Mouse (Mus musculus) frontal cortex, postnatal 14 days (tissue): ENCODE results near the gene Ergic1.
A peak's percentile ranks its signal among the peaks of the same experiment; 100 is the strongest.

Source experiments
- DNase-seq, 2 experiments: peaks; one replicate each; pipeline ENCODE4 v3.0.0; 2022; ENCODE audit warnings: low spot score in 2 of 2

Gene Ergic1

DNA sequence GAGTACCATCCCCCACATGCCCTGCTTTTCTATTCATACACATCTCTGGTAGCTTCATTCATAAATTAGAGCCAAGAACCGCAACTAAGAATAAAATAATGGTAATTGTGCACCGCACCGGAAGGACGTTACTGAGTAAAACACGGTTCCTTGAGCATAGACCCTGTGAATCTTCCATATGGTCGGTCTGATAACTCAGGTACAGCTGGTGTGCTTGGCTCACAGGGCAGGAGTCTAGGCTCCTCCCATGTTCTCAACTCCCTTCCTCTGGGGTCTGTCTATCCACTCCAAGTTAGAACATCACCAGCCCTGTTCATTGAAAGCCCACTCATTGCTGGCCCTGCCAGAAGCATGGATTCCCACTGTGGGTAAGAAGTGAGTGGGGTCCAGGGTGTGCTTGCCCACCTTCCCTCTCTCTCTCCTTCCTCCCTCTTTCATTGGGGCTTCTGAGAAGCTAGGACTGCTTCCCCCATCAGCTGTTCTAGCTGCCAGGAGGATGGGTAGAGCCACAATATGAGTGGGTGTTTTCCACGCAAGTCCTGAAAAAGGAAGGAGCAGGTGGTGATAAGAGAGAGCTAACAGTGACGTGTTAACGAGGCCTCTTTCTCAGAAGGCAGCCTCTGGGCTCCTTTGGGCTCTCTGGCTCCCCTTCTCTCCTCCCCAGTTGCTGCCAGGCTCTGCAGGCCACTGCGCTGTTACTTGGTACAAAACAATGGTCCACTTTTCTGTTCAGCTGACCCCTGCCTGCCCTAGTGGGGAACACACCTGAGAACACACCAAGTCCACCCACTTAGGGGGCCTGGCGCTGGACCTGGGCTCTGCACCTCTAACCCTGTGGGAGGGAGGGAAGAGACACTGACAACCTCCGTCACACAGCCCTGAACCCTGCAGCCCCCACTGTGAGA, 14.7 kb downstream of the Ergic1 start:
- DNase-seq, result no peak

DNA sequence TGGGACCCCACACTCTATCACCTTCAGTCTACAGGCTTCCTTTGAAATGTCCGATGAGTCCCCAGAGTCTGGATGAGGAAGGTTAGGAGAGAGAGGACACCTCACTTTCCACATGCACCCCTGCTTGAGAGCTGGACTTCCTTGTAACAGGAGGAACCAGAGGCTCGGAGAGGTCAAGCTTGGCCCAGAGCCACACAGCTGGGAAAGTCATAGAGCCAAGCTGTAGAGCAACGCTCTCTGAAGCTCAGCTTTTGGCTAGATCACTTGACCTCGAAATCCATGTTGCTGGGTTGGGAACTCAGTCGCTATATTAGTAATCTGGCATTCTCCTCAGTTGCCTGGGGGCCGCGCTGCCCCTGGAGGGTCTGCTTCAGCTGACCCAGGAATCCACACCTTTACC, 15.5 kb downstream of the Ergic1 start:
- no peak for DNase-seq

DNA sequence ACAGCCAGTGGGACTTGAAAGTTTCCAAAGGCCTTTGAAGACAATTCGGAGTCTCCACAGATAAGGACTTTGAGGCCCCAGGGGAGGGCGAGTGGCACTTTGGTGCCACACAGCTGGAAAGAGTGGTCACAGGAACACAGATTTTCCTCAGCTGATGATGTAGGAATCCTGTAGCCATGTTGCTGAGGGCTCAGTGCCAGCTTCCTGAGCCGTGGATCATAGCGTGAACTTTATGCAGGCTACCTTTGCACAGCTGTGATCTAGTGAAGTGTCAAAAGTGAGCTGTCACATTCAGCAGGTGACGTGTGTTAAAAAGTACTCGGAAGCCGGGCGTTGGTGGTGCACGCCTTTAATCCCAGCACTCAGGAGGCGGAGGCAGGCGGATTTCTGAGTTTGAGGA, 16.0 kb downstream of the Ergic1 start:
- no peak for DNase-seq

DNA sequence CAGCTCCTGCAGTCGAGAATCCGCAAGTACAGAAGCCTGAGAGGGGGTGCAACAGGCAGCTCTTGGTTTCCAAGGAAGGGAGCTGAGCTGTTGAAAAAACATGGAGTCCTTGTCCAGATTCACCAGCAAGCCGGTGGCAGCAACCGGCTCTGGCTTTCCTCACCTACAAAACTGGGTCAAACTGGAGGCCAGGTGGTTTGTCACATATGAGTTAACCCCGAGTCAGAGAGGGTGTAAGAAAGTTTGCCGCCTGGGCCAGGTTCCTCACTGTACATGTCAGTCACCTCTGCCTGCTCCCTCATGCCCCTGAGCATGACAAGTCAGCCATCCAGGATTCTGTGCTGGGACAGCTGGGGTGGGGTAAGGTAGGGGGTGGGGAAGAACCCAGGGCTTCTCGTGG, 16.9 kb downstream of the Ergic1 start:
- no peak for DNase-seq

DNA sequence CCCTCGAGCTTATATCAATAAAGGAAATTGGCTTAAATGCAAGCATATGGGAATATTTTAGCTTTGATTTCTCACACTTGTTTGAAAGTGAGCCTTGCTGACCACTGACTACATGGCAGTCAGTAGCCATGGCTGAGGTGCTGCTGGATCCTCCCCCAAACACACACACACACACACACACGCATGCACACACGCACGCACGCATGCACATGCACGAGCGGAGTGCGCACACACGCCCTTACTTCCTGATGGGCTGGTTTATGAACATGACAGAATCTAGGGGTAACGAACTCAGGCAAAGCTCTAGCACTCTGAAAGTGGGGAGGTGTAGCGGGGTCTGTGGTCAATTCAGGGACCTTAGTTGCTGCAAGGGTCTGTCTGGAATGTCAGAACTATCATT, 17.5 kb downstream of the Ergic1 start:
- no peak for DNase-seq

DNA sequence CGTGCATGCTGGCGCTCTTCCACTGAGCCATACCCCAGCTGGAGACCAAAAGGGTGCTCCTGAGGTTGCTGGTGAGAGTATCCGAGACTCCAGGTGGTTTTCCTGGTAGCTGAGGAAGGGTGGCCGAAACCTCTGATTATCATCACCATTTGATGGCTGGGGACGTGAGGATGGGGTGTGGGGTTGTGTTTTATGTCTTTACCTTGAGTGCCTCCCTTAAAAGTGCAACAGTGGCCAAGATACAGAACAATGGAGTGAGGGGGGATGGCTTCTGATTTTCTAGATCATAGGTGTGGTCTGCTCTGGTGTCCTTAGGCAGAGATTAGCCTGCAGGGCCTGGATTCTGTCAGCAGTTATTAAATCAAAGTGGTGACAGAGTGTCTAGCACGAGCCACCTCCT, 18.1 kb downstream of the Ergic1 start:
- DNase-seq, result no peak

DNA sequence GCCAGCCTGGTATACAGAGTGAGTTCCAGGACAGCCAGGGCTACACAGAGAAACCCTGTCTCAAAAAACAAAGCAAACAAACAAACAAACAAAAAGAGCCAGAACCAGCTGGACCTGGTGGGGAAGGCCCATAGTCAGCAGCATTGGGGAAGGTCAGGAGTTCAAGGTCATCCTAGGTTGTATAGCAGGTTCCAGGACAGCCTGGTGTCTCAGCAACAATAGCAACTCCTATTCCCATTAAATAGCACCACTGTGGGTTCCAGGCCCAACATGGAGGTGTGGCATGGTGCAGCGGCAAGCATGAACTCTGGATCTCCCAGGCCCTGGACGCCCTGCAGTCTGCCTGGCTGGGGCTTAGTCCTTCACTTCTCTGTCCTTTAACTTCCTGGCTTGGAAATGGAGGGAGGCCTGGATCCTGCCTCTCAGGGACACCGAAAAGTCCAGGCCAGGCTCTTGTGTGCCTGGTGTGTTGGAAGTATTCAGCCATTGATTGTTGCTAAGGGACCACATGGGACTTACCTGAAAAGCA, 19.6 kb downstream of the Ergic1 start:
- no peak for DNase-seq

DNA sequence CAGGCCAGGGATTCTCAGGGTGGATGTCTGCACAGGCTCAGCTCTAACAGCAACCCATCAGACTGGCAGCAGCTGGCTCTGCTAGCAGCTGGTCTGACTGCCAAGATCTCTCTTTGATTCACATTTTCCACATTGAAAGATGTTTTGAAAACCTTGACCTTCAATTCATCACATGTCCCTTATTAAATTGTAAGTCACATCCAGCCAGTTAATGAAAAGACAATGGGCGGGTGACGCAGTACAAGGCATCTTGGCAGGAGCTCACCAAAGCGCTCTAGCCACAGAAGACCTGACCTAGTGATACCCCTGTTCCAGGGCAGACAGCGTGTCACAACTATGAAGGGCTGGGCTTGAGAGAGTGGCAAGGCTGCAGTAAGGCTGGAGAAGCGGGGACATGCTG, 21.0 kb downstream of the Ergic1 start:
- no peak for DNase-seq

DNA sequence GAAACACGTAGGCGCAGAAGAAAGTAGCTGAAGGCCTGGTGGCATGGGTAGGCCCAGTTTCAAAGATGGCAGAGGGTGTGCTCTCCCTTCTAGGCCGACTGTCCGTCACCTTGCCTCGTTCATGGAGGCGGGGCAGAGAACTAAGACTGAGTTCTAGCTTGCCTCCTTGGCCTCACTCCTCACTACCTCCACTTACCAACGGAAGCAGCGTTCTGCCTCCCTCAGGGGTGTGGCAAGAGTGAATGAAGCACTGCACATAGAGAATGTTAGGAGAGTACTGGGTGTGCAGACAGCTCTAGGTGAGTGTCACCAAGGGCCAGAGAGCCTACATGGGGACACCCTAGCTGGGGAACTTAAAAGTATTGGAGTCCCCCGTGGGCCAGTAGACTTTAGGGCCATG, 21.8 kb downstream of the Ergic1 start:
- DNase-seq, result no peak

DNA sequence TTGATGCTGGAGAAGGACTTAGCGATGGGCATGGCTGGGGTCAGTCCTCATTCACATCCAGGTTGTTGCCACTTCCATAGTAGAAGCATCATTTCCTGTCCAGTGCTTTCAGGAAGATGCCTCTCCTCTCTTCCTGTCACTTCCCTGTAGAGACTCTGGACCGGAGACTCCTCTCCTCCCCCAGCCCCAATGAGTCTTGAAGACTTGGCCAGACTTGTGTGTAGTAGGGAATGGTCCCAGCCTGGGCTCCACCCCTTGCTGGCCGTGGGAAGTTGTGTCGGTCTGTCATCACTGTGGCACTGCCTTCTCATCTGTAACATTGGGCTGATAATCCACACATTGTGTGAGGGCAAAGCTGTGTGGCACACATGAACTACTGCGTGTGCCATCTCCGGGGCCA, 22.3 kb downstream of the Ergic1 start:
- no peak for DNase-seq

DNA sequence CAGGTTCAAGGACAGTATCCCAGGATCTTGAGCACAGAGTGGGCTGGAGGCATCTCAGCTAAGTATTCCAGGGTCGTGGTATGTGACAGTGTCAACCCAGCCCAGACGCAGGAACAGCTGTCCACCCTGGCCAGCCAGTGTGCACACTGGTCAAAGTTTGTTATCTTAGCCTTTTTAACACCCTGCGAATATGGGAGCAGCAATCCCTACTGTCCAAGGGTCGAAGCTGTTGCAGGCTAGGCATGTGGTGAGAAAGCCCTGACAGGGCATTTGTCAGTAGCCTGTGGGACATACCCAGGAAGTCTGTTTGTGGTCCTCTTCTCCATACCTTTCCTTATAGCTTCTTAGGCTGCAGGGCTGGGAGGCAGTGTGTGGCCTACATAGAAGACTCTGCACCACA, 22.8 kb downstream of the Ergic1 start:
- no peak for DNase-seq

DNA sequence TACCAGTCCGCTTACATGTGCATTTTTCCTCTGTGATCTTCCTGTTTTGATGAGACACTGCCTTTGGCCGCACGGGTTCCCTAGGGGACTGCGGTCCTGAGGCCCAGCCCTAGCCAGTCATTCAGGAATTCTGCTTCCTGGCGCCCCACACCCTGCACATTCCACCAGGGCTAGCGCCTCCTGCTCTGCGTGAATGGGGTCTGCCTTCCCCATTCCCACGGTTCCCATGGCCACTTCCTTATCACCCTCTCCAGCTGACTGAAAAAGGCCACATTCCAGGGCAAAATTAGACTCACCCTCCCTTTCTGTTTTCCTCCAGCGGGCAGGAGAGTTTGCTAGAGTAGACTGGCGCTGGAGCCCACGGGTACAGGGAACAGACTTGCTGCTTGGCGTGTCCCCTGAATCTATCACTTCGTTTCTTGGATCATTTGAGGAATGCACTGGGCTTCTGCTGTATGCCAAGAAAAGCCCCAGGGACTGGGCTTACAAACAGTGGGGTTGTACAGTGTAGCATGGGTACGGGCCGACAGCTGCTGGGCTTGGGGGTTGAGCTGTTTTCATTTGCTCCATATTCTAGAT, 23.4 kb downstream of the Ergic1 start:
- no peak for DNase-seq

DNA sequence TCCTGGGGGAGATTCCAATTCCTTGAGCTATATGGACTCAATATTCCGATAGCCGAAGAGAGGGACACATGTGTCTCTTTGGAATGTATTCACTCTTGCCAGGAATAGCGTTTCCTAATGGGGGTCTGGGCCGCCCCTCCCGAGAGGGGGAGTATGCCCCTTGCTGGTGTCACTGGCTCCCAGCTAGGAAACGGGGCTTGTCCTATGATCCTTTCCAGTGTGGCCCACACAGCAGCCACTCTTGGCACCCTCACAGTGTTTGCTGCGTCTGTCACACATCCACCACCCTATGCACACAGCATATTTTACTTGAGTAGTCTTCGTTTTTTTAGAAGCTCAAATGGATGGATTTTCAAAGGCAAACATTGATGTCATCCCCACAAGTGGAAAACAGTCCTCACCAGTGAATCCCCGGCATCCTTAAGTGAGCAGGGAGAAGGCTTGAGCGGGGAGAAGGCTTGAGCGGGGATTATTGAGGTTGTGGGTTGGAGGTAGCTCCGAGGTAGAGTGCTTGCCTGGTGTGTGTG, 26.7 kb downstream of the Ergic1 start:
- no peak for DNase-seq

DNA sequence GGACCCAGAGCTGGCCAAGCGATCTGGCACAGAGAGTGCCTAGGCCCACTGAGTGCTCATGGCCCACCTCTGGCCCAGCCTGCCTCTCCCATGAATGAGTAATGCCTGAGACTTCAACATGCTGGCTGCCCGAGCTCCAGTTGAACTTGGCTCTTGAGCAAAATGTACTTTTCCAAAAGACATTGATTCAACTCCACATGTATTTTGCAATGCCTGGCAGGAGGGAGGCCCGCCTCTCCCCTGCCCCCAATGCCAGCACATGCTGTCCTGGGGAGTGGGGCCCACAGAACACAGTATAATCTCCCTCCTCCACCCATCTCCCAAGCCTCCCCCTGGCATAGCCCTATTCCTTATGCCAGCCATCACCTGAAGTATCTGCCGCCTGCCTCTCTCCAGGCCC, 31.2 kb downstream of the Ergic1 start:
- DNase-seq, result no peak

DNA sequence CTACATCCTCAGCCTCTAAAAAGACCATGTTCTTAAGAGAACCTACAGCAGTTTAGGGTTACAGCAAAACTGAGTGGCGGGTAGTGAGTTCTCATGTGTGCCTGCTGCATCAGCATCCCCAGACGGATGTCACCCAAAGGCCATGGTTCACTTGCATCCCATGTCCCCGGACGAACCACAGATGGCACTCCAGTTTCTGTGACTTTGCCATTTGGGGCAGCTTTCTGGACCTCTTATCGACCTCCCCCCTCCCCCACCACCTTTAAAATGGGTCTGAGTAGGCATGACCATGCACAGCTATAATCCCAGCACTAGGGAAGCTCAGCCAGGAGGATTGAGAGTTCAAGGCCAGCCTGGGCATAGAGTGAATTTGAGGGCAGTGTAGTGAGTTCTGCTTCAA, 31.9 kb downstream of the Ergic1 start:
- no peak for DNase-seq

DNA sequence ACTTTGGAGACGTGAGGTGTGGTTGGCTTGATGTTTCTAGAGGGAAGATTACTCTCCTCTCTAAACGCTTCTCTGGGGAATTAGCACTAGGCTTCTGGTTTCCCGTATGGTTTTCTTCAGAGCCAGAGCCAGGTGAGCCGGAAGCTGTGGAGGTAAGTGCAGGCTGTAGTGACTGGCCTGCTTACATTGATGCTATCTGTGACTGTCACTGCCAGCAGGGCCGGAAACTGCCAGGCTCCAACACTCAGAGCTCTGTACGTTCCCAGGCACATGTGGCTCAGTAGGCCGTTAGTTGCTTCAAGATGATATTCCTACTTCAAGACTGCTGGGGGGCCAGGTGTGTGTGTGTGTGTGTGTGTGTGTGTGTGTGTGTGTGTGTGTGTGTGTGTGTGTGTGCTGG, 32.9 kb downstream of the Ergic1 start:
- no peak for DNase-seq

DNA sequence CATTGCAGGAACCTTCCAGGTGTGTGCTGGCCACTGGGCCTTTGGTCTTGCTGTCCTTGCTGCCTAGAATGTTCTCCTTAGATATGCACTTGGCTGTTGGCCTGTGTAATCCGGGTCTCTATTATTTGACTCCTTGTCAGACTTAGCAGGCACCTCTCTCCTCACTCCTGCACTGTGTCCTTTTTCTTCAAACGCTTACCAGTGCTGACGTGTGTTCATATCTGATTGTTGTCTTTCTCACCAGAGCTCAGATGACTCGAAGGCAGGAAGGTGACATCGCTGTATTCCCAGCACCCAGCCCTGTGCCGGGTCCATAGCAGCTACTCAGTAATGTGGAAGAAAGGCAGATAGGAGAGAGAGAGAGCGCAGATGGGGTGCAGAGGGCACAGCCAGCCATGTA, 33.7 kb downstream of the Ergic1 start:
- no peak for DNase-seq

DNA sequence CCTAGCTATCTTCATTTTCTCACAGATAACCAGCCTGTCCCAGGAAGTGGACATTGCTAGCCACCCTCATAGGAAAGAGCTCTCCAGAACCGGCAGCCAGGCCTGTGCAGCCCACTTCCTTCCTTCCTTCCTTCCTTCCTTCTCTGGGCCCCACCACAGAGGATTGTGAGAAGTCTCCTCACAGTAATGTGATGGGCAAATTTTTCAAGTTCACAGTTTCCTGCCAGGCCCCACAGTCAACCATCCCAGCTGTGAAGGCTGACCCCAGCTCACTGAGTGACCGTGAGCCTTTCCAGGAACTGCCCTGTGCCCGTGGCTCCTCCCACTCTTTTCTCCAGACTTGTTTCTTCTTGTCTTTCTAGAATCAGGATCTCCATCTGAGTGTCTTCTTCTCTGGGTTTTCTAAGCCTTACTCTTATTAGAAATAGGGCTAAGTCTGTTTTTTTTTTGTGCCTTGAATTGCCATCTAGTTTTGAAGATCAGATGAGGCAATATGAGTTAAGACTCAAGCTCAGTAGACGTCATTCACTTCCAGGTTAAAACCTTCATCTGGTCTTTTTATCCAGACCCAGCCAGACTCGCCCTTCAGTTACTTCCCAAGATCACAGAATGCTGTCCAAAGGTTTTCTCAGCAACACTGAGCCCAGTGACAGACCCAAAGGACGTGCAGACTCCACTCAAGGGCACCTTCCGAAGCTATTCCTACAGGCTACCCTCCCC, 34.3 kb downstream of the Ergic1 start:
- DNase-seq, result no peak

DNA sequence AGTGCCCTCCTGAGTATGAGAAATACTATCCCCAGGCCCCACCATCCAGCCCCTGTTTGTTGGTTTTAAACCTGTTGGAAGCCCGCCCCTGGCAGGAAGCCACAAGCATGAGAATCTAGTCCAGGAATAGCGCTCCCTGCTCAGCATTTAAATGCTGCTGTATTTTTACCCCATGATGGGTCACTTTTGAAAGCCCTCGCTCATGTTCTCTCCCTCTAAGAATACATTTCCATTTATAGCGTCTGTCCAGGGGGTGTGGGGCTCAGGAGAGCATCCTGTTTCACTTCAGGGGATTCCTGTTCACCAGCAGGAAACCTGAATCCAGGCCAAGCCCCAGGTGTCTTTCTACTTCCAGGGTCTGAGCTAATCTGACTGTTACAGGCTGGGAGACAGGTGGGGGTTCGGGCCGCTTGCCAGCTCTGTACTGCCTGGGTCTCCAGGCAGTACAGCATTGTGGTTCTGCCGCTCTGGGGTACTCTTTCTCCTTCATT, 34.9 kb downstream of the Ergic1 start:
- peak; percentile 66 to 69 for DNase-seq

DNA sequence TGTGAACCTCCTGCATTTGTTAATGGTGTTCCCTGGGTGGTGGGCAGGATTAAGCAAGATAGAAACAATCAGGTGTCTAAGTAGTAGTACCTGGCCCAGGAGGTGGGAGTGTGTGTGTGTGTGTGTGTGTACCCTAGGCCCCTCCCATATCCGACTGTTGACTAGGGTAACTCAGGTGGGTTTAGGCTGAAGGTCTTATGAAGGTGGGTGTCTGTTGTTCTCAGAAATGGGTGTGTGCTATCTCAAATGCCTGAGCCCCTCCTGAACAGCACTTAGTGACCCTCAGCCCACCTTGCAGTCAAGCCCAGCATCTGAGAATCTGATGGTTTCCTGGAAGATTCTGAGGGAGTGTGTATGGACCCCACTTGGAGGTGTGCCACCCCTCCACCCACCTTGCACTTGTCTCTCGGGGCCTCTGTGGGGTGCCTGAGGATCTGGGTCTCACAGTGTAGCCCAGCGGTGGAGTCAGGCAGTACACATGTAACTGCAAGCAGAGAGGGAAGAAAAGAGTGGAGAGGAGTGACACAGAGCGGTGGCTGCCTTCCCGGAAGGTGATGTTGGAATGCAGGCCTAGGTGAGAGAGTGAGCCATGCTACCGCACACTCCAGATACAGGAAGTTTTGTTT, 35.7 kb downstream of the Ergic1 start:
- DNase-seq, result no peak

DNA sequence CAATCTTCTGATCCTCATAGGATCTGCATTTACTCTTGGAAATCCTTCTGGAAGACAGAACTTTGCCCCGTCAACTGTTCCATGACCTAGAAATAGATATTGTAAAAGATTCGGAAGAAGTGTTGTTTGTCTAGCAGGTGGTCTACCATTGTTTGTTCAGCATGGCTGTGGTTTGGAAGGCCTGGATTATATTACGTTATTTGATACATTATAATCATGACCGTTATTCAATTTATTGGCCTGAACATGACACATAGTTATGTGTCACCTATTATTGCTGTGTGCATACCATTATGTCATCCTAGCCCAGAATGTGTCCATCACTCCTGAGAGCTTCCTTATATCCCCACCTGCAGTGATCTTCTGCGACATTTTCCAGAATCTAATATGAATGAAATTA, 37.6 kb downstream of the Ergic1 start:
- DNase-seq, result no peak

DNA sequence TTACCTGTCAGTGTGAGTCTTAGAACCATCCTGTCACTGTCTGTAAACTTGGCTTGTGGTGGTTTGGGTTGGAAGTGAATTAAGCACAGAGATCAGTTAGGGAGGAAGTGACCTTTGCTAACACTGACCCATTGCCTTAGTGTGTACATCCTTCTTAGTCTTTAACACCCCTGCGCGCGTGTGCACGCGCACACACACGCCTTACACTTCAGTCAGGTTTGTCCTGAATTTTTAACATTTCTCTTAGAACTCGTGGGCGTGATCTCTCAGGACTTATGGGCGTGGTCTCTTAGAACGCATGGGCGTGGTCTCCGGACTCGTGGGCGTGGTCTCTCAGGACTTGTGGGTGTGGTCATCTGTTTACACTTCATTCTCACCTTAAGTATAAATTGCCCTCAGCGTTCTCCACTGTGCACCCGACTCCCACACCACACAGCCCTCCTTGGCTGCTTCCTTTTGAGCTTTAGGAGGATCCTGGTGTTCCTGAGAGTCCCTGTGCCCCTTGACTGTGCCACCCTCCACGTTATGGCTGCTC, 39.7 kb downstream of the Ergic1 start:
- DNase-seq, result no peak
